Mouse (Mus musculus) natural killer cell, adult 2 months (primary cell): ENCODE results near the gene Igsf11.
"Not testable (repeated sequence)": the region's sequence is repeated elsewhere in the genome, so short reads cannot be mapped to it uniquely, and the experiment has no call there.

ENCODE experiments used
- DNase-seq, 2 experiments: peaks; one replicate each; pipeline ENCODE4 v3.0.0; 2022; ENCODE audit warnings: low spot score in 2 of 2

Igsf11 gene

DNA sequence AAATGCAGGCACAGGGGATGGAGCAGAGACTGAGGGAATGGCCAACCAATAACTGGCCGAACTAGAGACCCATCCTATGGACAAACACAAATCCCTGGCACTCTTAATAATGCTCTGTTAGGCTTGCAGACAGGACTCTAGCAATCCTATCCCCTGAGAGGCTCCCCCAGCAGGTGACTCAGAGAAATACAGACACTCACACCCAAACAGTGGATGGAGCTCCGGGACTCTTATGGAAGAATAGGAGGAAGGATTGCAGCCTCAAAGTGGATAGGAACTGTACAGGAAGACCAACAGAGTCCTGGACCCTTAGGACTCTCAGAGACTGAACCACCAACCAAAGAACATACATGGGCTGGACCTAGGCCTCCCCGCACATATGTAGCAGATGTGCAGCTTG, 91.4 kb downstream of the Igsf11 start:
- not testable (repeated sequence) for DNase-seq

DNA sequence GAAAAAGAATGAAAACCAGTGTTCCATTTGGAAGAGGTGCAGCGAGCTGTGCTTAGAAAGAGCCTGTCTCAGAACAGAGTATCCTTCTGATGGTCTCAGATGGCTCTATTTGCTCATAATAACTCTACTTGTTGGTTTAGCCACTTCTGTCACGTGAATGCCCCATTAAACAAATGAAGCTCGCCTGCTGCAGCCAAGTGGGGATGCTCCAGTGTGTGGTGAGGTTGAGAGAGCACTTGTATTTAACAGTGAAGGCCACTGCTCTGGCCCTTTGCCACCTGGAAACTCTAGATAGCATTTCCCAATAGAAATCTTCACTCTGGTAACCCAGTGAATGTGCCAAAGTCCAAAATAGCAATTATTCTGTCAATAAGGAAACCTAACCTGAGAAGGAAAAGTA, 92.9 kb downstream of the Igsf11 start:
- no peak for DNase-seq

DNA sequence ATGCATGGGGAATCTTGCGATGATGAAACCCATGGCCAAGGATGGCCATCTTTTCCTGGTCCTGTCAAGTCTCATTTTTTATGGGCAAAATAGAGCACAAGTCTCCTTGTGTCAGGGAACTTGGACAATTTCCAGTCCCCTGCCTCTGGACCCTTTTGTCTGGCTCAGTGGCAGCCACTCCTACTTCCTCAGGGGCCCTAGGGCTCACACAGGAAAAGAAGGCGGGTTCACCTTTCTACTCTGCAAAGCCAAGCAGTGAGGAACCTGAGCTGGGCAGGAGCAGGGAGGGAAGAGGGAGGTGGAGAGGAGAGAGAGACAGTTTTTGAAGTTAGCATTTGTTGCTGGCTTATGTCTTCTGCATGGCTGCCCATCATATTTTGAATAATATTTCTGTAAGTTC, 93.9 kb downstream of the Igsf11 start:
- no peak for DNase-seq

DNA sequence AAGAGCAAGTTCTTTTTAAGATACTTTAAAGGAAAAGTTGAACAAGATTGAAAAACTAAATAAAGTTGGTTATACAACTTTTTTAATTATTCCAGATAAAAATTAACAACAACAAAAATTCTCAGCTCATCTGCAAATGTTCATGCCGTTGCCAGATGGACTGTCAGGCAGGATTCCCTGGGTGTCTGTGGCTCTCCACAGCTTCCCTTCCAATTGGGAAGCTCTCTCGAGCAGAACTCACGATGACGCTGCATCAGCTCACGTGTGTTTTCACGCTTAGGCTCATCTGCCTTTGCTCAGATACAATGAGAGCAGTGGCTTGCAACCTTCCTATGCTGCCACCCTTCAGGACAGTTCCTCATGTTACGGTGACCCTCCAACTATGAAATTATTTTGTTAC, 101.2 kb downstream of the Igsf11 start:
- DNase-seq = no peak

DNA sequence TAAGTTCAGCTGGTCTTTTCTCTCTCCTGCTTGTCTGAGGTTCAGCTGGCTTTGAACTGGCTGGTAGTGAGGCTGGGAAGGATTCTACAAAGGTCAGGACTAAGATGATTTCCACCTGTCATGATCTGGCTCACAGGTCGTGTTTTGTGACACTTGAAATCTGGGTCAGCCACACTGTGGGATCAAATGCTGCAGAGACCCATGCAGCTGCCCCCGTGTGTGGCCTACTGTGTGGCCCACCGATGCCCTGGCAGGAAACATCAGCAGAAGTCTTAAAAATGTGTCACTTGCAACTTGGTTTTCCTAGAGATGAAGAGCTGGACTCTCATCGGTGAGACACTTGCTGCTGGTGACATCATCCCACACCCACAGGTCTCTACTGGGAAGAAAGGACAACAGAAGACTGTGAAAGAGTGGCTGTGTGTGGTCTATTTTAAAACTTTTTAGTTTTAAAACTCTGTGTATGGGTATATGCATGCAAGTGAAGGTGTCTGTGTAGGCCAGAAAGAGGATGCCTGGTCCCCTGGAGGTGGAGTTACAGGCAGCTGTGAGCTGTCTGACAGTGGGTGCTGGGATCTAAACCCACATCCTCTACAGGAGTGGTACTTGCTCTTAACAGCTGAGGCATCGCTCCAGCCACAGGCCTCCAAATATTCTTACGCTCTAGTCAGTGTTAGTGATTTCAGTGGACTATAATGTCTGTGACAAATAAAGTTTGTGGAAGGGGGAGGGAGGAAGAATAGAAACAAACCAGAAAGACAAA, 106.2 kb downstream of the Igsf11 start:
- DNase-seq = no peak

DNA sequence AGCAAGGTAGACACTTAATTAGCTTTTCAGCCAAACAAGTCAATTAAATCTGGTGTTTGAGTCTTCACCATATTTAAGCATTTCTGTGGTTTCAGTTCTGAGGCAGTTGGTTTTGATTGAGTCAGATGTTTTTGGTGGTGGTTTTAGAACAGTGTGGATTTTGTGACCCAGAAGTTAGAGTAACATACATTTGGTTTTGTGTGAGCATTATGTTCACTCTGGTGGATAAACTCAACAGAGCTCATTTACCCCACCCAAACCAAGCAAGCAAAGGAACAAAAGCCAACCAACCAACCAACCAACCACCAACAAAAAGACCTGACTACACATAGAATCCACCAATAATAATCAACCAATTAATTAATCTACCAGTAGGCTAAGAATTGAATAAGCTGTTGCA, 106.8 kb downstream of the Igsf11 start:
- DNase-seq = no peak

DNA sequence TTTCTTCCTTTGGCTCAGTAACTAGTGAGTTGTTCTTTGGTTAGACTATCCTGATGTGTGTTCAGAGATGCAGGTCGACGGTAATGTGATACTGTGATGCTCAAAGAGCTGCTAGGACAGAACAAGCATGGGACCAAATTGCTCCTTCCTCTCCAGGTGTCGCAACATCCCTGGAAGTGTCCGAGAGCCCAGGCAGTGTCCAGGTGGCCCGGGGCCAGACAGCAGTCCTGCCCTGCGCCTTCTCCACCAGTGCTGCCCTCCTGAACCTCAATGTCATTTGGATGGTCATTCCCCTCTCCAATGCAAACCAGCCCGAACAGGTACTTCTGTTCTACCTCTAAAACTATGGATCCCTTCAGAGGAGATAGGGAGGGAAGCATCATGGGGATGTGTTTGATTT, 114.5 kb downstream of the Igsf11 start:
- no peak for DNase-seq

DNA sequence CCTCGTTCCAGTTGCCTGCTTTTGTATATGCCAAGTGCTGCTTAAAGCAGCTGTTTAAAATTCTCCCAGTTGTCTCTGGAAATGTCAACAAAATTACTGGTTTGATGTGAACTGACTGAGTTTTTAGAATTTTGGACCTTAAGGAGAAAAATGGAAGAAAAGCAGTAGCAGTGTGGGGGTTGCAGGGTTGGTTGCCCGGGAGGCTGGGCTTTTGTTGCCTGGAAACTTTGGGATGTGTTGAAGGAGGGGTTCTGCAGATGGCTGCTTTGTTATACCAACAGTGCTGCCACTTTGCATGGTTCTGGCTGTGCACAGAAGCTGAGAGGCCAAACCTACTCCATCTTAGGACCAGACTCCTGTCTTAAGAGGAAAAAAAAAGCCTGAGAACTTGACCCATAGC, 127.0 kb downstream of the Igsf11 start:
- DNase-seq = no peak

DNA sequence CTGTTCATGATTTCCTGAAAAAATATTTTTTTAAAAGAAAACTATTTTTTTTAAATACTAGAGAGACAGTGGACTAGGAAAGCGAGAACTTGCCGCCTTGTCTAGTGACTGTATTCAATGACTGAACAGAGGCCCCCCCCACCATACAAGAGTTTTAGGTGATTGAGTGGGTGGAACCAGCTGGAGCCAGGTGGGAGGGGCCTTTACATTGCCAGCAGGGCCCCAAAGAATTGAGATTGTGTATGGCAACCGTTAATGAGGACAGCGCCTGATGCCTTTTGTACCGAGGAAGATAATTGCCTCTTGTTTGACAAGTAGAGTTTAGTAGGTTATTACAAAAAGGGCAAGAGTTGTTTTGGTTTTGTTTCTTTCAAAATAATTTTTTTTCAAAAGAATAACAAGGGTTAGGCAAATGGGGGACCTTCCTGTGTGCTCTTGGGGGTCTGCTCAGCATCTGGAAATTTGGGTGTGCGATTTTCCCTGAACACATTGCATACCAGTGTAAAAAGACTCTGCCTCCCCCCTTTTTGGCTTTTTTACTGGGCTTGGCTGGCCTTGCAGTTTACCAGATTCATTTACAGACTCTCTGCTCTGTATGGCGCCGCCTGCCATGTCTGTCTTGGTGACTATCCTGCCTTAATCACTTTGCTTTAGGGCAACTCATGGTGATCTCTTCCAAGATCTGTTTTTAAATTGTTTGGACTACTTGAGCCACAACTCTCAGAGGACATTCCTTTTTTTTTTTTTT, 133.7 kb downstream of the Igsf11 start:
- DNase-seq = no peak

DNA sequence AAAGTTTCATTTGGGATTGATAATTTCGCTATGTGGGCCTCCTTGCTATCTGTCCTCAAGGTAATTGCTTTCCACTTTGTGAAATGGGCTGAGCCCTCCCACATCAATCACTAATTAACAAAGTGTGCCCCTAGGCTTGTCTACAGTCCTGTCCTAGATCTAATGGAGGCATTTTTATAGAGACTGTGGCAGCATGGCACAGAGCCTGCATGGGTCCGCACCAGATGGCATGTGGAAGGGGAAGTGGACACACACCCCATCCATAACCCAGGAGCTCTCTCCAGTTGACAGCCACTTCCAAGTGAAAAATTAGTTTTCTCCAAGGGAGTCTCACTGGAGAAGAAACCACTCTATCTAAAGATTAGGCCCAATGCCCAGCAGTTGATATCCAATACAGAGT, 138.9 kb downstream of the Igsf11 start:
- DNase-seq = no peak

DNA sequence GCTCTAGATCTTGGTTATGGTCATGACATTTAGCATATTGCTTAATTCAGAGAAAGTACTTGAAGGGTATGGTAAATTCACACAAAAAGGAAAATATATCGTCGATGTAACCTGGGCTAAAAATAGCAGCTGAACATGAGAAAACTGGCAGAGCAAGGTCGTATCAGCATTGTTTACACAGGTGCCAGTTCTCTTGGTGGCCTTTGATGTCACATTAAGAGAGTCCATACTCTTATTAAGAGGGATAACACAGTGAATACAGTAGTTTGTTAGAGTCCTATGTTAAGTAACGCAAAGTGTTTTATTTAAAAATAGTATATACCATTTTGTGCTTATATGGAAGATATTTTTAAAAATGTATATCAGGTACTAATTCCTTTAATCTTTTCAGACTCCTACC, 144.8 kb downstream of the Igsf11 start:
- no peak for DNase-seq

DNA sequence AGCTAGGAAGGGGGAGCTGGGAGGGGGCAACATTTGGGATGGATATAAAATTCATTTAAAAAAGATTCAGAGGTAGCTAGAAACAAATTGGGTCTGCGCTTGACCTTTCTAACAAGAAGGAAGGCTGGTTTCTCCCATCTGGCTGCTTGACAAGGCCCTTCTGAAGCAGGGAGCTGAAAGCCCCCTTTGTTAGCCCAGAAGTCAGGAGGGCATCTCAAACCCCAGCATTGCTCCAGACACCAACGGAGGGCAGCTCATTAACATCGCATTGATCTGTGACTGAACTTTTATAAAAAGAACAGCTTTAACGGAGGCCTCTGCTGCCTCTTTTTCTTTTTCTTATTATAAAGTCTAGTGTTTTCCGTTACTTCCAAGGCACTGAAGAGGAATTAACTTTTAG, 151.9 kb downstream of the Igsf11 start:
- no peak for DNase-seq

DNA sequence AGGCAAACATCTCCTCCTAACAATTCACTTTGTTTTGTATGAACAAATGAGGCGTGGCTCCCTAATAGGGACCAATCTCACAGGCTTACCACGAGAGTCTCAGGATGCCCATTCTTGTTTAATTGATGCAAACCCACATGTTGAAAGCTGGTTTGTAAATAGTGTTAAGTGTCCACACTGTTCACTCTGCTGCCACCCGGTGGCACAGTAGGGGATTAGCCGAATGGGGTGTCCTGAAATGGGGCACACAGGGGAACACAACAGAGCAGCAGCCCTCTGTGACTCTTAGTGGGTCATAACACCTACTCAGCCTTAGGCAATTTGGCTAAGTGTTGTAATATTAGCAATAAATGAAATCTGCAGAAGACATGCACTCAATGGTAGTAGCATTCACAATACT, 156.4 kb downstream of the Igsf11 start:
- DNase-seq = no peak

DNA sequence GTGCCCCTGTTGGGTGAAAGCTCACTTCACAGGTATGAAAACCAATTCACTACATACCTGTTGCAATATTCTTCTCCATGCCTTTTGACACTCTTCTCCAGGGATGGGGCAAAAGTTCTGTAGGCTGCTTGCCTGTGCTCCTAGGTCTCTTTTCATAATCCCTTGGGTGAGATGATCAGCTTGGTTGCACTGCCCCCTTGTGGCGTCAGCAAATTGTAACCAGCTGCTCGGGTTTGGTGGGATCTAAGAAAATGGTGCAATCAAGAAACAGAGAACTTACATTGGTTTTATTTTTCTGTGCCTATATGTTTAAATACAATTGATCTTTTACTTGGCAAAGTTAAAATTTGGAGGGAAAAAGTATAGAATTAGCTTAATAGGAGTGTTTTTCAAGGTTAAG, 160.5 kb downstream of the Igsf11 start:
- no peak for DNase-seq

DNA sequence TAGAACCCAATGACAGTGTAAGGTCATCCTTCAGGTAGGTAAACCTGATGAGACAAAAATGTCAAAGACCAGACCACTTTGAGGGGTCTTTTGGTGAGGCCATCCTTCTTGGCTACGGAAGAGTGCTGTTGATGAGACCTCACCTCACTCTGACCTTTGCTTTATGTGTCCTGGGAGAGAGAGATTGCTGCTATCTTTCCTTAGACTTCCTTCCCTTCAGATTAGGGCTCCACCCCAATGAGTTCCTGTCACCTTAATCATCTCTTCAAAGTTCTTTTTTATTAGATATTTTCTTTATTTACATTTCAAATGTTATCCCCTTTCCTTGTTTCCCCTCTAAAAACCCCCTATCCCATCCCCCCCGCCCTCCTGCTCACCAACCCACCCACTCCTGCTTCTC, 161.3 kb downstream of the Igsf11 start:
- DNase-seq = no peak

DNA sequence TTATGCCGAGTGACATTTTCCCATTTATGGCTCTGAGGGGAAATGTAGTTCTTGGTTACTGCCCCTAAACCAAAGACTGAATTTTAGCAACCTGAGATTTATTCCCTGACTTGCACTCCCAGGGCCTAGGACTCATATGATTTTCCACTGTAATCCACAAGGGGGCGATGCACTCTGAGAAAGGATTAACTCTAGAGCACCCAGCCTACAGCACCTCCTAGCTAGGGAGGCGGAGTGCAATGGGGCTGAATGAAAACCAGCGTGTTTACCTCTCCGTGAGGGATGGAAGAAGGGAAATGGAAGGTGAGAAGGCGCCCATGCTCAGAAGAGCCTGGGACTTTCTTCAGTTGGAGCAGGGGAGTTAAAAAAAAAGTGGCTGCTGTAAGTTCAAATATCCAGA, 163.6 kb downstream of the Igsf11 start:
- DNase-seq = no peak

DNA sequence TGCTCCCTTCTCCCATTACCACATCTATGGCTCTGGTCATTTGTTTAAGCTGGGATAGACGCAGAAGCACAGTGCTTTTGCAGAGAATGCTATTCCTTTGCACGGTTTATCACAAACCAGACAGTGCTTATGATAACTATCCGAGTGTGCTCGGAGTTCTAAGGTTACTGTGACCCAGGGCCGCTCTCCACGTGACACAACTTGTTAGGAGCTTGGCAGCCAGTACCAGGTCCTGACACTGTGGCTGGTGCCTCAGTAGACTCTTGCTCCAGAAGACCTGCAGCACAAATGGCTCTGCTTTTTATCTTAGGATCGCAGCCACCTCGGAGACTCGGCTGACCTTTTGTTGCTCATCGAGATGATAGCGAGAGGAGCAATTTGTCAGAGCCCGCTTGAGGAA, 164.5 kb downstream of the Igsf11 start:
- DNase-seq = no peak

DNA sequence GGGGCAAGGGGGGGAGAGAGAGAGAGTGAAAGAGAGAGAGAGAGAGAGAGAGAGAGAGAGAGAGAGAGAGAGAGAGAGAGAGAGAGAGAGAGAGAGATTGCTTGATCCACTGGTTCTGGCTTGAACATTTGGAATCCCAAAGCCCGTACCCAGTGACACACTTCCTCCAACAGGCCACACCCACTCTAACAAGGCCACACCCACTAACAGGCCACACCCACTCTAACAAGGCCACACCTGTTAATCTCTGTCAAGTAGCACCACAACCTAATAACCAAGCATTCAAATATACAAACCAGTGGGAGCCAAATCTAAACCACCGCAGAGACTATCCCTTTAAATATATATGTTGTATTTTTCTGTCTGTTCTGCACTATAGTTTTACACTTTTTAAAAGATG, 166.4 kb downstream of the Igsf11 start:
- no peak for DNase-seq

DNA sequence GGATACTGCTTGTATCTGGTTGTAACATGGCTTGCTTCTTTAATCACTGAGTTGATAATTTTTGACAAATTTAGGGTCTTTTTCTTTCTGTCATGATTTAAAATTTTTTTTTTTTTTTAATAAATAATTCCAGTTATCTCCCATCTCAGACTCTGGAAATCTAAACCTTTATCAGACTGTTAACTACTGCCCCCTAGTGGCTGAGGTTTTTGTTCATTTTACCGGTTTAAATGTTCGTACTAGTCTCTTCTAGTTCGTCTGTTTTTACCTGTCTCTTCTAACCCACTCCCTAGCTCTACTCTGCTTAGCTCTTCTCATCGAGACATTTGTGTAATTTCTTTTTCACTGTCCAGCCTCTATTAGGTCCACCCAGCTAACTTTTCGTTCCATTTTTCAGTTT, 170.1 kb downstream of the Igsf11 start:
- DNase-seq = no peak

DNA sequence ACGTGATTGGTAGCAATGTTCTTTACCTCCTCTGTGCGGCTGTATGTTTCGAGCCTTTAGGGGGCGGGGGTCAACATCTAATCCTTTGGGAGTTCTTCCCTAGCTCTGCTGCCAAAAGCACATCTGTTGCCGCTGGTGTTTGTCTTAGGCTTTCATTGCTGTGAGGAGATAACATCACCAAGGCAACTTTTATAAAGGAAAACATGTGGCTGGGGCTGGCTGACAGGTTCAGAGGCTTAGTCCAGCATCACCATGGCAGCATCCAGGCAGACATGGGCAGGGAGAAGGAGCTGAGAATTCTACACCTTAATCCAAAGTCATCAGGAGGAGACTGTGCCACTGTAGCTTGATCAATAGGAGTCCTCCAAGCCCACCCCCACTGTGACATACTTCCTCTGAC, 173.1 kb downstream of the Igsf11 start:
- no peak for DNase-seq

DNA sequence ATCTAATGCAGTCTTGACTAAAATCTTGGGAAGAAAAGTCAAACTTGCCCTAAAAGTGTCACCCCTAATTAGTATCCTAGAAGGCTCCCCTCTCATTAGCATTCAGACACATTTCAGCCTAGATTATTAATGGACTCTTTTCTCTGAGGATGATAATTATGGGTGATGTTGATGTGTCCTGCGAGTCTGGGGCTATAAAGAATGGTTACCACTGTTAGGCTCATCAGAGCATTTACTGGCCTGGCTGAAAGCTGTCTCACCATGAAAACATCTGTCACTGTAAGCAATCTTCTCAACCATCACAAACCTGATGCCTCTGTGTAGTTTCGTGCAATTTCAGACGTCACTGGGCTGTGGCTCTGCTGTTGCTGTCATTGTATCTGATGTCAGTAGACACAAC, 179.0 kb downstream of the Igsf11 start:
- no peak for DNase-seq
